Mouse (Mus musculus): Measurements from ENCODE around the gene Sec31a. TPM values are rescaled to one million over a fixed set of nuclear protein-coding genes. Genes with fewer than 3 reads are reported as not detected.

Gene Sec31a
- total RNA-seq (2012; rRNA removed) (60.5 and 61.2 TPM in 2 replicates), polyA plus RNA-seq (2012; ENCODE audit: insufficient read depth in 1 of 2, insufficient read length in 2 of 2, low read depth in 1 of 2, low replicate concordance in 2 of 2, missing spikeins in 1 of 2) (100 to 1,000 TPM in 1 of 2 experiments, not detected in 1; 165 TPM)

DNA sequence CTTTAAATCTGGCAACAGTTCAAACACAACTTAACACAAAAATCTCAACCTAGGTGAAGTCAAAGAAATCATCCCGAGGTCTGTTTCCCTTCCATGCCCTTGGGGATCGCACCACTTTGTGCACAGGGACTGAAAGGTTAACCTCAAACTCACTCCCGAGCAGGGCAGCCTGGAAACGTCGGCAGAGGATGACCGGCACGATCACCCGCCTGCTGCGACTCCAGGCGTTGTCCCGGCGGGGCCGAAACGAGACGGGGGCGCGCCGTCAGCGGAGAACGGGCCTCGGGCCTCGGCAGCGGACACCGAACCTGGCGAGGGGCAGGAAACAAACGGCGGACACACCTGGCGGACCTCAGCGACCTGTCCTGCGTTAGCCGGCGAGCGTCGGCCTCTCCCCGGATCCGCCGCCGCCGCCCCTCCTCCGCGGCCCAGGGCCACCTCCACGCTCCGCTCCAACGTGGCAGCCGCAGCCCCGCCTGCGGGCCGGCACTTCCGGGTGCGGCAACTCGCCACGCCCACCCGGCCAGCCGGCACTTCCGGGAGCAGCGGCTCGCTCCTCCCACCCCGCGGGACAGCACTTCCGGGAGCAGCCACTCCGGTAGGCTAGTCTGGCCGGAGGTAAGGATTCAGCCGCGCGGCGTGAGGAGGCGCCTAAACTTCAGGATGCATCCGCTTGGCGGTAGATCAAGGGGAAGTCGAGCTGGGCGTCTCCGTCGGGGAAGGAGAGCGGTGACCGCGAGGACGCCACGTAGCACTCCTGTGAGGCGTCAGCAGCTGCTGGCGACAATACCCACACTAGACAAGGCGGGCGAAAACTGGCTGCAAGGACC is at the start of gene Sec31a:
Gene Sec31a (minus strand): TSS at position 474 of the 830 bp plus-strand sequence.
- peaks cover 0 to 11% of the 10 kb centered on the region in 2 experiments; a peak in 2 of 4 replicates for H3K4me1 ChIP-seq (ENCODE audit: control insufficient read depth in 1 of 2, insufficient read depth in 2 of 2, low read length in 2 of 2)
- peaks cover under 1 to 23% of the 10 kb centered on the region in 2 experiments for H3K36me3 ChIP-seq (ENCODE audit: control insufficient read depth in 1 of 2, insufficient read depth in 2 of 2, low read length in 2 of 2)
- H3K79me2 ChIP-seq (ENCODE audit: control insufficient read depth, insufficient read depth, low read length, poor library complexity) = peaks cover 22% of the 10 kb centered on the region
- TF ChIP-seq E2F4 (IDR thresholded peaks at IDR 0.05; ENCODE audit: borderline replicate concordance, low read depth, low read length) = 0 out of 2 replicates have a peak, but pooled peaks have one; percentile 63
- no peak for TF ChIP-seq CTCF (IDR thresholded peaks at IDR 0.05 in 2 of 3, conservative IDR thresholded peaks at IDR 0.05 in 1 of 3; ENCODE audit: control insufficient read depth in 1 of 3, insufficient read depth in 1 of 3, low read depth in 2 of 3, low read length in 3 of 3, poor library complexity in 1 of 3, severe bottlenecking in 1 of 3)
- peak; percentile 80; the same call in 1 of the 2 replicates for TF ChIP-seq UBTF (IDR thresholded peaks at IDR 0.05; ENCODE audit: borderline replicate concordance, insufficient read depth, low read depth, low read length)
- no peak for TF ChIP-seq JUND (IDR thresholded peaks at IDR 0.05; ENCODE audit: low read depth, low read length)
- TF ChIP-seq RCOR1 (IDR thresholded peaks at IDR 0.05; ENCODE audit: low read depth, low read length) = 0 out of 2 replicates have a peak, but pooled peaks have one; percentile 28
- TF ChIP-seq BHLHE40 (IDR thresholded peaks at IDR 0.05; ENCODE audit: borderline replicate concordance, low read depth, low read length) = no peak
- TF ChIP-seq MYC (IDR thresholded peaks at IDR 0.05; ENCODE audit: low read depth, low read length) = peak; percentile 78
- peak; percentile 67; the same call in 1 of the 2 replicates for TF ChIP-seq KAT2A (conservative IDR thresholded peaks at IDR 0.05; ENCODE audit: low read depth, low read length)
- peak; percentile 76; the same call in 1 of the 2 replicates for TF ChIP-seq MAZ (IDR thresholded peaks at IDR 0.05; ENCODE audit: low read depth, low read length)
- TF ChIP-seq TAL1 (IDR thresholded peaks at IDR 0.05; ENCODE audit: low read length) = no peak
- TF ChIP-seq TBP (IDR thresholded peaks at IDR 0.05; ENCODE audit: low read depth, low read length) = peak; percentile 59; the same call in 1 of the 2 replicates
- TF ChIP-seq USF2 (IDR thresholded peaks at IDR 0.05; ENCODE audit: borderline replicate concordance in 1 of 2, insufficient read depth in 1 of 2, low read depth in 1 of 2, low read length in 2 of 2) = no peak
- peak; percentile 84 for TF ChIP-seq ZMIZ1 (IDR thresholded peaks at IDR 0.05; ENCODE audit: low read depth, low read length)
- no peak for TF ChIP-seq MAFK (IDR thresholded peaks at IDR 0.05; ENCODE audit: borderline replicate concordance, low read depth, low read length)
- TF ChIP-seq RAD21 (IDR thresholded peaks at IDR 0.05; ENCODE audit: low read depth, low read length) = no peak
- no peak for TF ChIP-seq USF1 (IDR thresholded peaks at IDR 0.05; ENCODE audit: low read depth, low read length)
- TF ChIP-seq POLR2A (IDR thresholded peaks at IDR 0.05; ENCODE audit: control insufficient read depth in 1 of 2, insufficient read depth in 1 of 2, low read depth in 1 of 2, low read length in 2 of 2, poor library complexity in 1 of 2) = peak; percentile 89
- TF ChIP-seq GABPA (IDR thresholded peaks at IDR 0.05; ENCODE audit: low read depth, low read length) = no peak
- TF ChIP-seq POLR2AphosphoS2 (IDR thresholded peaks at IDR 0.05; ENCODE audit: low read length) = peak; percentile 80
- no peak for TF ChIP-seq CHD2 (IDR thresholded peaks at IDR 0.05; ENCODE audit: low read length)
- peak; percentile 78 for TF ChIP-seq SIN3A (IDR thresholded peaks at IDR 0.05; ENCODE audit: low read length)
- TF ChIP-seq NELFE (IDR thresholded peaks at IDR 0.05; ENCODE audit: low read depth, low read length) = peak; percentile 72
- no peak for TF ChIP-seq CHD1 (IDR thresholded peaks at IDR 0.05; ENCODE audit: low read depth, low read length)
- TF ChIP-seq NRF1 (IDR thresholded peaks at IDR 0.05; ENCODE audit: insufficient read depth, low read depth, low read length, poor library complexity, severe bottlenecking) = 0 out of 2 replicates have a peak, but pooled peaks have one; percentile 13
- no peak for TF ChIP-seq SMC3 (IDR thresholded peaks at IDR 0.05; ENCODE audit: low read depth, low read length)
- peak; percentile 100 for TF ChIP-seq ELF1 (IDR thresholded peaks at IDR 0.05; ENCODE audit: low read depth, low read length)
- no peak for TF ChIP-seq ZC3H11A (IDR thresholded peaks at IDR 0.05; ENCODE audit: low read depth, low read length)
- TF ChIP-seq ZKSCAN1 (IDR thresholded peaks at IDR 0.05; ENCODE audit: low read depth, low read length) = no peak
- TF ChIP-seq EP300 (IDR thresholded peaks at IDR 0.05; ENCODE audit: low read depth in 1 of 2, low read length in 2 of 2) = 0 out of 4 replicates have a peak, but pooled peaks of 1 of the 2 experiments have one; percentile 10
- peak; percentile 62; the same call in 1 of the 2 replicates for TF ChIP-seq ETS1 (IDR thresholded peaks at IDR 0.05; ENCODE audit: low read depth, low read length)
- TF ChIP-seq GATA1 (IDR thresholded peaks at IDR 0.05; ENCODE audit: low read depth, low read length) = no peak
- TF ChIP-seq MYB (IDR thresholded peaks at IDR 0.05; ENCODE audit: low read depth, low read length) = no peak
- TF ChIP-seq HCFC1 (IDR thresholded peaks at IDR 0.05; ENCODE audit: low read depth, low read length) = peak; percentile 88
- TF ChIP-seq POLR2AphosphoS5 (IDR thresholded peaks at IDR 0.05; ENCODE audit: borderline replicate concordance, low read depth, low read length) = no peak
- no peak for TF ChIP-seq ZNF384 (IDR thresholded peaks at IDR 0.05; ENCODE audit: low read depth, low read length)

More for the DNA sequence above, at the start of gene Sec31a:
- no peaks in the 10 kb centered on the region for H3K27me3 ChIP-seq (ENCODE audit: control insufficient read depth in 1 of 2, insufficient read depth in 2 of 2, low read length in 2 of 2)
- peak within 1 kb of the TSS; percentile 79 for H3K9ac ChIP-seq (ENCODE audit: control insufficient read depth, low read depth, low read length, poor library complexity, severe bottlenecking)
- peak; percentile 98 for DNase-seq (ENCODE audit: low read depth, low spot score)
- peak within 1 kb of the TSS; percentile 63 for H3K27ac ChIP-seq (ENCODE audit: control insufficient read depth, low read depth, low read length)
- no peaks in the 10 kb centered on the region for H3K9me3 ChIP-seq (replicated peaks; ENCODE audit: insufficient read depth, low read length)
- H3K4me3 ChIP-seq (ENCODE audit: control insufficient read depth in 1 of 2, insufficient read depth in 1 of 2, low read depth in 2 of 2, low read length in 2 of 2) = peak within 1 kb of the TSS; percentile 87 to 96
